Mouse (Mus musculus) kidney, embryonic 15.5 days (tissue): ENCODE results near the gene Oip5. TPM values are rescaled to one million over a fixed set of nuclear protein-coding genes. Genes with fewer than 3 reads are reported as not detected.
"Not testable (repeated sequence)": the region's sequence is repeated elsewhere in the genome, so short reads cannot be mapped to it uniquely, and the experiment has no call there.

Experiments used
- ATAC-seq: fragments of 200-750 bp; cut with Nextera tagmentation; replicated peaks from 2 replicates; pipeline ENCODE4 v1.8.0; 2017; ENCODE audit warnings: moderate TSS enrichment; ENCODE audit not compliant: low FRiP score
- H3K27ac ChIP-seq: fragments of 300-500 bp; sonication (generic); 2 replicates; pipeline ENCODE4 v1.5.1; 2015; ENCODE audit warnings: mild to moderate bottlenecking, inconsistent platforms
- H3K27me3 ChIP-seq: fragments of 300-500 bp; sonication (generic); 2 replicates; pipeline ENCODE4 v1.6.1; 2015; ENCODE audit warnings: inconsistent platforms
- H3K36me3 ChIP-seq: fragments of 300-500 bp; sonication (generic); 2 replicates; pipeline ENCODE4 v1.6.1; 2015; ENCODE audit warnings: inconsistent platforms
- H3K4me1 ChIP-seq: fragments of 300-500 bp; sonication (generic); 2 replicates; pipeline ENCODE4 v1.6.1; 2015; ENCODE audit warnings: inconsistent platforms
- H3K4me2 ChIP-seq: fragments of 300-500 bp; sonication (generic); 2 replicates; pipeline ENCODE4 v1.6.1; 2015; ENCODE audit warnings: moderate library complexity, mild to moderate bottlenecking, inconsistent platforms
- H3K4me3 ChIP-seq: fragments of 300-500 bp; sonication (generic); replicated peaks from 2 replicates; pipeline ENCODE4 v1.5.1; 2015; ENCODE audit warnings: mild to moderate bottlenecking, inconsistent platforms
- H3K9ac ChIP-seq: fragments of 300-500 bp; sonication (generic); 2 replicates; pipeline ENCODE4 v1.6.1; 2015; ENCODE audit warnings: mild to moderate bottlenecking, inconsistent platforms
- H3K9me3 ChIP-seq: fragments of 300-500 bp; sonication (generic); replicated peaks from 2 replicates; pipeline ENCODE4 v1.6.1; 2016; ENCODE audit warnings: inconsistent platforms
- WGBS: fragments of 180-500 bp; shearing (Covaris S2); methylation state at CpG from one replicate; pipeline ENCODE4 v1.1.7; 2015; ENCODE audit warnings: mixed read lengths; 5-methylcytosine and 5-hydroxymethylcytosine counted together
- polyA plus RNA-seq: library from polyadenylated mRNA; unstranded; fragments of >200 nt; fragmentation: Nextera tagmentation; extraction: Ambion mirVana; gene quantifications from 2 replicates; pipeline ENCODE4 v1.2.1, GENCODE M21; 2015

Gene Oip5
- polyA plus RNA-seq, 1 experiment from 2014 or later = 30.7 TPM

DNA sequence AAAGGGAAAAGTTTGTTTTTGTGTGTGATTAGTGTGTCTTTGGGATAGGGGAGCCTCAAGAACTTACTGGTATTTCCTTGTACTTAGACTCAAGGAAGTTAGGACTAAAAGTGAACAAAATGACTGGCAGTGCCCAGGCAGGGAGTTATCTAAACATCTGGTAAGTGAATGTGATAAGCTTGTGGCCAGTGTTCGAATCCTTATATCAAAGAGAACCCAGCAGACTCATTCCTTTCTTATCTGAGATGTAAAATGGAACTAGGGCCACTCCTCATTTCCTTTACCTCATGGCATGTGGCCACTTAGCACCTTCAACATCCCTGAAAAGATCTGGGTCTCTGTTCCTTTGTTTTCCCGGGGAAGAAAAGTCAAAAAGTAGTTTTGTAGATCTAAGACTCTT is 14.4 kb downstream of the Oip5 start:
- H3K36me3 ChIP-seq = peaks cover 84% of the 10 kb centered on the region
- 0 out of 2 replicates have a peak, but pooled peaks cover 4% of the 10 kb centered on the region for H3K4me1 ChIP-seq
- no peak overlapping the region for H3K4me2 ChIP-seq
- no peak for ATAC-seq
- no peak overlapping the region for H3K4me3 ChIP-seq
- no peak overlapping the region for H3K9ac ChIP-seq
- H3K27me3 ChIP-seq = no peaks in the 10 kb centered on the region
- no peaks in the 10 kb centered on the region for H3K9me3 ChIP-seq
- 71% methylated on average over 2 of the region's 2 CpGs for WGBS
- no peak overlapping the region for H3K27ac ChIP-seq

DNA sequence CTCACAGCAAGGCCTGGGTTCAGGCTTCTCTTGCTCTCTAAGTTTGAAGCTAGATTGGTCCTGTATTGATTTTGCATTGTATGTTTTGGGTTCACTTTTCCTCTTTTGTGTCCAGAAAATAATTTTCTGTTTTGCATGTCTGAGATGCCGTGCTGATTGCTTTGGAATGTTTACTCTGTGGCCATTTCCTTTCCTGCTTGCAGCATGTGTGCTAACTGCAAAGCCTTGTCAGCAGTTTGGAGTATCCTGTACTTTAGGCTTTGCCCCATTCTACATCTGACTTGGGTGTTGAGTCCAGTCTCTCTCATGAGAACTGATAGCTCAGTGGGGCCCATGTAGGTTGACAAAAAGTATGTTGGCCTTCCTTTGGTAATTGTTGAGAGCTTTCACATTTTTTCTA is 15.8 kb downstream of the Oip5 start:
- H3K9me3 ChIP-seq = no peaks in the 10 kb centered on the region
- no peak overlapping the region for H3K4me3 ChIP-seq
- H3K4me2 ChIP-seq = no peak overlapping the region
- WGBS = 75% methylated on average over 1 of the region's 1 CpGs
- no peak overlapping the region for H3K9ac ChIP-seq
- 0 out of 2 replicates have a peak, but pooled peaks cover 4% of the 10 kb centered on the region for H3K4me1 ChIP-seq
- ATAC-seq = no peak
- H3K27me3 ChIP-seq = no peaks in the 10 kb centered on the region
- peaks cover 82% of the 10 kb centered on the region for H3K36me3 ChIP-seq
- no peak overlapping the region for H3K27ac ChIP-seq

DNA sequence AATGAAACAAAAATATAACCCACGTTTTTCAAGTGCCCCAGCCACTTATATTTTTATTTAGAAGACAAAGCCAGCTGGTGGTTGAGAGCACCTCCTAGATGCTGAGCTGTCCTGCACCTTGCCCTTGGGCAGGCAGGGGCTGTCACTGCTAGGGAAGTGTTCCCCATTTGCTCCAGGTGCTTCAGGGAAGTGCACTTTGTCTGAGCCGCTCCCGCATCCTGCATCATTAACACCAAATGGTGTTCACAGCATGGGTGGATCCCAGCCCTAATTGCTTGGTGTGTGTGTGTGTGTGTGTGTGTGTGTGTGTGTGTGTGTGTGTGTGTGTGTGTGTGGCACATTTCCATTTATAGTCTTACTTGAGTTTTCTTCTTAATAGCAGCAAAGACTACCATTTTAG is 16.7 kb downstream of the Oip5 start:
- not testable (repeated sequence) for H3K4me1 ChIP-seq, H3K27ac ChIP-seq, H3K27me3 ChIP-seq, H3K4me3 ChIP-seq, H3K4me2 ChIP-seq, H3K9ac ChIP-seq, ATAC-seq, H3K9me3 ChIP-seq
- H3K36me3 ChIP-seq = peaks cover 83% of the 10 kb centered on the region
- WGBS = 63% methylated on average over 3 of the region's 3 CpGs

DNA sequence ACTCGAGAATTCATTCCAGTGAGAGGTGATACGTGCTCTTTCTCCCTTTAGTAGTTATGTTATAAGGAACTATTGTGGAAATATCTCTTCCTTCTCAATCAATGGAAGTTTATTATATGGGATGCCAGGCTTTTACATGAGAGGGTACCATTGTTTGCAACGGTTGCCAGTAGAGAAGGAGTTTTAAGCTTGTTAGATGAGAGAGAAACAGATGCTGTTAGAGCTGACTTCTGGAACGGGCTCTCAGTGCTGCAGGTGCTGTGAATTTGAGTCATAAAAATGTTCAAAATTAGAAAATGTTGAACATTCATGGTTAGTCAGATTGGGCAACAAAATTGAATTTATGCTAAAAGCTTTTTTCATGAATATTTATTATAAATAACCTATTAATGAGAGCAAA is 17.2 kb downstream of the Oip5 start:
- Histone ChIP-seq H3K27ac (no peak overlapping the region), H3K36me3 (peaks cover 83% of the 10 kb centered on the region)
- 85% methylated on average over 4 of the region's 4 CpGs for WGBS

DNA sequence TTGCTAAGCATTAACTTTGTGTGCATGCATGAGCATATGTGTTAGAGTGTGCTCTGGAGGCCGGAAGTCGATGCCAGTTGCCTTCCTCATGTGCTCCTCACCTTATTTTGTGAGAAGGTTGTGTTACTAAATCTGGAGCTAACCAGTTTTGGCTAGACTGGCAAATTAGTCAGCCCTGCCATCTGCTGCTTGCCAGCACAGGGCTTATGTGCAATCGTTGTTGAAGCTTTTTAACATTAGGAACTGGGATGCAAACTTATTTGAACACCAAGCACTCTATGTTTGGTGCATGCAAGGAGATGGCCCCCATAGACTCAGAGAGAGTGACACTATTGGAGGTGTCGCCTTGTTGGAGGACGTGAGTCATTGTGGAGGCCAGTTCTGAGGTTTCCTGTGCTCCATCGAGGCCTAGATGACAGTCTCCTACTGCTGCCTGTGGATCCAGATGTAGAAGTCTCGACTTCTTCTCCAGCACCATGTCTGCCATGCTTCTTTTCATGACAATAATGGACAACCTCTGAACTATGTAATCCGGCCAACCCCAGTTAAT is 21.4 kb downstream of the Oip5 start:
- peaks cover 22% of the 10 kb centered on the region for H3K4me1 ChIP-seq
- H3K27ac ChIP-seq = no peak overlapping the region
- no peak overlapping the region for H3K4me3 ChIP-seq
- 88% methylated on average over 8 of the region's 8 CpGs for WGBS
- no peaks in the 10 kb centered on the region for H3K9me3 ChIP-seq
- peaks cover 50% of the 10 kb centered on the region for H3K36me3 ChIP-seq
- ATAC-seq = no peak
- no peak overlapping the region for H3K4me2 ChIP-seq
- H3K27me3 ChIP-seq = no peaks in the 10 kb centered on the region
- no peak overlapping the region for H3K9ac ChIP-seq

More for the DNA sequence above, 17.2 kb downstream of the Oip5 start:
- no peak overlapping the region for H3K9ac ChIP-seq
- no peak overlapping the region for H3K4me3 ChIP-seq
- no peaks in the 10 kb centered on the region for H3K27me3 ChIP-seq
- ATAC-seq = no peak
- no peak overlapping the region for H3K4me2 ChIP-seq
- peaks cover 7% of the 10 kb centered on the region for H3K4me1 ChIP-seq
- H3K9me3 ChIP-seq = no peaks in the 10 kb centered on the region

DNA sequence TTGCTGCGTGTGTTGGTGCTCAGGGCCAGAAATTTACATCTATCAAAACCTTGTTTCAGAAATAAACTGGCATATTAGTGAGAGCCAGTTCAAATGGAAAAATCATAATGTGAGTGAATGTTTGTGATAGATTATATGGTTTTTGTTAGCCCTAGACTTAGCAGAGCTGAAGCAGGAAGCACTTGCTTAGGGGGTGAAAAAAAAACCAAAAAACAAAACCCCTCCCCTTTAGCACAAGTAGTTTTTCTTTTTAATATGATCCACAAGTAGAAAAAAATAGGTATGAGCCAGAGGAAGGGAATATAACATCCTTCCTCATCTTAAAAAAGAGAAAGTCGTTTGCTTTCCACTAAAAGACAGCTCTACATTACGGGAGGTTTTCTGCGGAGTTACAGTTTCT is 23.0 kb downstream of the Oip5 start:
- H3K27me3 ChIP-seq = no peaks in the 10 kb centered on the region
- no peak overlapping the region for H3K27ac ChIP-seq
- peaks cover 18% of the 10 kb centered on the region for H3K4me1 ChIP-seq
- H3K9ac ChIP-seq = peak overlapping the region; percentile 82
- ATAC-seq = no peak
- 23% methylated on average over 4 of the region's 4 CpGs for WGBS
- no peaks in the 10 kb centered on the region for H3K9me3 ChIP-seq
- peak overlapping the region; percentile 69 for H3K4me3 ChIP-seq
- H3K4me2 ChIP-seq = peak overlapping the region; percentile 67
- H3K36me3 ChIP-seq = peaks cover 39% of the 10 kb centered on the region

DNA sequence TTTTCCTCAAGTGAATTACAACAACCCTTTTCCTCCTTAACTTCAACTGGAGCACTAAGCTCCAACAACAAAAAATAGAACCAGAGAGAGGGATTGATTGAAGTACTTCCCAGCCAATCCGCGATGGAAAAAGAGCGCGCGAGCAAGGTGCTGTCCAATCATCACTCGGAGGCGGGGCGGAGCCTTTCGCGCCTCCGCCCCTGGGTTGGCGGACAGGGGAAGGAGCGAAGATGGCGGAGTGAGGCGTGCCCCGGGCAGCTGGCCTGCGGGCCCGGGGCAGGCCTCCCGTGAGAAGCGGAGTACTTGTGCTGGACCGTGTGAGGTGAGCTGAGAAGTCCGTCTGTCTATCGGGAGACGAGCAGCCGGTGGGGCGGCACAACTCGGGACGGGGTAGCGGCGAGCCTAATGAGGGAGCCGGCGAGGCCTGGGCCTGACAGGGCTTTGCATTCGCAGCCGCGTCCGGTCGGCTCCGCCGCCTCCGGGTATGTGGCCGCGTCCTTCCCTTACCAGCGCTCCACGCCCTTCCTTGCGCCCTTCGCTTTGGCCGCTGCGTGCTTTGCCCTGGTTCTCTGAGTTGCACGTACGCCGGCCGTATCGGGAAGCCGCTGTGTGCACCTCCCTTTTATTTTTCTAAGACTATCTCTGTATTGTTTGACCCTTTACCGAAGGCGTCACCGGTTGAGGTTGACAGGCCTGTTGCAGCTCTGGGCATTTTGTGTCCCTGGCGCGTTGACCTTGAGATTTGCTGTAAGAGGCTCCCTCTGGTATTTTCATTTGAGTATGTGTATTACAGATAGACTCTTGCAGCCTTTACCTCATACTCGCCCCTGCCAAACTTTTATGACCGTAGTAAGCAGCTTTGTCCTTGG is 23.9 kb downstream of the Oip5 start:
- Histone ChIP-seq H3K36me3 (peaks cover 31% of the 10 kb centered on the region), H3K4me2 (peak overlapping the region; percentile 67), H3K27me3 (no peaks in the 10 kb centered on the region), H3K9me3 (no peaks in the 10 kb centered on the region), H3K27ac (peak overlapping the region; percentile 90), H3K9ac (peak overlapping the region; percentile 82), H3K4me1 (peaks cover 18% of the 10 kb centered on the region), H3K4me3 (peak overlapping the region; percentile 69)
- ATAC-seq = peak; percentile 97
- under 1% methylated on average over 61 of the region's 61 CpGs for WGBS

DNA sequence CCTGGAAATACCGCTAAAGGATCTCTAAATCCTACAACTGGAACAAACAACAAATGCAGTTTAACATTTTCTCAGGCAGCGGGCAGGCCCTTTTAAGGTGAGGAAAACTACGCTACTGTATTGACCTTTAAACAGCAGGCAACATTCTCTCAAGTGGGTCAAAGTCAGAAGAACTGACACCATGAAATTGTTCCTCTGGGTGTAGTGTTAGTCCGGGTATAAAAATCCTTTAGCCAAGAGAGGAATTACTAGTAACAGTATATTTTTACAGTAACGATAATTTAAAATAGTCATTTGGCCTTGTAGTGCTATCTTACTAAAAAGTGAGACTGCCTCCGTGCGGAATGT is 24.5 kb downstream of the Oip5 start:
- Histone ChIP-seq H3K4me2 (peak overlapping the region; percentile 55), H3K36me3 (peaks cover 27% of the 10 kb centered on the region), H3K9me3 (no peaks in the 10 kb centered on the region), H3K27ac (peak overlapping the region; percentile 90), H3K27me3 (no peaks in the 10 kb centered on the region), H3K9ac (0 out of 2 replicates have a peak overlapping the region, but pooled peaks have one; percentile 21), H3K4me3 (peak overlapping the region; percentile 69), H3K4me1 (peaks cover 18% of the 10 kb centered on the region)
- WGBS = 8% methylated on average over 7 of the region's 7 CpGs
- ATAC-seq = peak; percentile 48; the same call in 1 of the 2 replicates

DNA sequence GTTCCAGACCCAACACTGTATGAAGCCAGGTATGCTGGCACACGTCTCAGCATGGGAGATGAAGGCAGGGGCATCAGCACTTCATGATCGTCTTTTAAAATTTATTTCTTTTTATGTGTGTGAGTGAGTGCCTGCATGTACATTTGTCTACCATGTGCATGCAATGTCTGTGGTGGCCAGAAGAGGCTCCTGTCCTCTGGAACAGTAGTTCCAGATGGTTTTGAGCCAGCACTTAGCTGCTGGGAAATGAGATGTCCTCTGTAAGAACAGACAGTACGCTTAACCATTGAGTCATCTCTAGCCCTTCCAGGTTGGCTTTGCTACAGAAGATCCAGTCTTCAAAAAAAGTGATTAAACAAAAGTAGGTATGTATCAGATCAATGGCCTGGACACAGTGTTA is 27.0 kb downstream of the Oip5 start:
- 87% methylated on average over 3 of the region's 3 CpGs for WGBS
- Histone ChIP-seq H3K36me3 (peaks cover 4% of the 10 kb centered on the region), H3K27ac (no peak overlapping the region), H3K4me3 (no peak overlapping the region), H3K9ac (no peak overlapping the region), H3K27me3 (no peaks in the 10 kb centered on the region), H3K9me3 (no peaks in the 10 kb centered on the region), H3K4me1 (peaks cover 16% of the 10 kb centered on the region), H3K4me2 (no peak overlapping the region)
- ATAC-seq = no peak

DNA sequence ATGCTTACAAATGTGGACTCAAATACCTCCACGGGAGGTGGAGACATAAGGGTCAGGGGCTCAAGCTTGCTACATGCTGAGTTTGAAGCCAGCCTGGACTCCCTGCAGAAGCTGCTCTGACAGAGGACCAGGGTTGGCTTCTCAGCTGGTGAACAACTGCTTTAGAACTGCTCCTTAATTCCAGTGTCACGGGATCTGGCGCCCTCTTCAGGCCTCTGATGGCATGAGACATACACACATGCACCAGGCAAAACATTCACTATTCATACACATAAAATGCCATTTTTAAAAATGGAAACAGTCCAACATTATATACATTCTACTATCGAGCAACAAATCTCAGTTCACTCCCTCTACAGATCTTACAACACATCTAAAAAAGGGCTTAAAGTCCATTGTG is 30.9 kb downstream of the Oip5 start:
- Histone ChIP-seq H3K9me3 (no peaks in the 10 kb centered on the region), H3K36me3 (peaks cover 2% of the 10 kb centered on the region; the same call in 1 of the 2 replicates), H3K27ac (no peak overlapping the region), H3K27me3 (no peaks in the 10 kb centered on the region), H3K9ac (no peak overlapping the region), H3K4me3 (no peak overlapping the region), H3K4me2 (no peak overlapping the region), H3K4me1 (no peaks in the 10 kb centered on the region)
- ATAC-seq = no peak
- 16% methylated on average over 4 of the region's 4 CpGs for WGBS

DNA sequence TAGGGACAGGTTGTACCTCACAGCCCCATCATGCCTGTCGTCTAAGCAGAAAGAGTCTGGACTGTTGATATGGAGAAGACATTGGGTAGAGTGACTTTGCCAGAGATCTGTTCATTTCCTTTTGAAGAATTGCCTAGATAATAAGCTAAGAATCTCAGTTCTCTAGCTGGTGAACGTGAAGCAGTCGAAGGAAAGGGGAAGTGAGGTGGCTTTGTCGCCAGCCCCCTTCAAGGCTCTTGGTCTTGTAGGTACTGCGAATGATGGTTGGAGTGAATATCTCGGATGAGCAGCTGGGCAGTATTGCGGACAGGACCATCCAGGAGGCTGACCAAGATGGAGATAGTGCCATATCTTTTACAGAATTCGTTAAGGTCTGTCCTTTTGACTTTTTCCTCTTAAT is 34.0 kb downstream of the Oip5 start:
- H3K27me3 ChIP-seq = no peaks in the 10 kb centered on the region
- whole genome bisulfite sequencing = 88% methylated on average over 8 of the region's 8 CpGs
- H3K4me1 ChIP-seq = no peaks in the 10 kb centered on the region
- no peak overlapping the region for H3K4me3 ChIP-seq
- no peak overlapping the region for H3K4me2 ChIP-seq
- no peak overlapping the region for H3K9ac ChIP-seq
- H3K27ac ChIP-seq = no peak overlapping the region
- peaks cover 2% of the 10 kb centered on the region; the same call in 1 of the 2 replicates for H3K36me3 ChIP-seq
- ATAC-seq = no peak
- no peaks in the 10 kb centered on the region for H3K9me3 ChIP-seq

DNA sequence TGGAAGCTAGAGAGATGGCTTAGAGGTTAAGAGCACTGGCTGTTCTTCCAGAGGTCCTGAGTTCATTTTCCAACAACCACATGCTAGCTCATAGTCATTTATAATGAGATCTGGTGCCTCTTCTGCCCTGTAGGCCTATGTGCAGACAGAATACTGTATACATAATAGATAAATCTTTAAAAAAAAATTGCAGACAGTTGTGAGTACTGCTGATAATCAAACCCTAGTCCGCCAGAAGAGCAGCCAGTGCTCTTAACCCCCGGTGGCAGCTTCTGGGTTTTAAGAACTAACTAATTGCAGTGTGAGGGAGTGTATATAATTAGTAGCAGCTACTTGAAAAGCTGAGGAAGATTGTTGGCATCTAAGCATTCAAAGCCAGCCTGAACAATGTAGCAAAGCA is 34.8 kb downstream of the Oip5 start:
- peaks cover 6% of the 10 kb centered on the region; the same call in 1 of the 2 replicates for H3K36me3 ChIP-seq
- no peaks in the 10 kb centered on the region for H3K9me3 ChIP-seq
- no peak for ATAC-seq
- H3K27me3 ChIP-seq = no peaks in the 10 kb centered on the region
- no peak overlapping the region for H3K4me3 ChIP-seq
- no peak overlapping the region for H3K27ac ChIP-seq
- 60% methylated on average over 2 of the region's 2 CpGs for WGBS
- H3K4me2 ChIP-seq = no peak overlapping the region
- no peaks in the 10 kb centered on the region for H3K4me1 ChIP-seq
- no peak overlapping the region for H3K9ac ChIP-seq
